Mouse (Mus musculus): Measurements from ENCODE around the gene Gm9970.

- TF ChIP-seq CTCF (IDR thresholded peaks at IDR 0.05; ENCODE audit: low read depth) (no peak), EP300 (IDR thresholded peaks at IDR 0.05; ENCODE audit: low read depth) (no peak)
Observed at GRCm38 (mm10) chr5:31194486-31195485, 46.2 kb downstream of the Gm9970 start.
